15 mouse cellular contexts compared by ENCODE assay signal in the genomic region with DNA sequence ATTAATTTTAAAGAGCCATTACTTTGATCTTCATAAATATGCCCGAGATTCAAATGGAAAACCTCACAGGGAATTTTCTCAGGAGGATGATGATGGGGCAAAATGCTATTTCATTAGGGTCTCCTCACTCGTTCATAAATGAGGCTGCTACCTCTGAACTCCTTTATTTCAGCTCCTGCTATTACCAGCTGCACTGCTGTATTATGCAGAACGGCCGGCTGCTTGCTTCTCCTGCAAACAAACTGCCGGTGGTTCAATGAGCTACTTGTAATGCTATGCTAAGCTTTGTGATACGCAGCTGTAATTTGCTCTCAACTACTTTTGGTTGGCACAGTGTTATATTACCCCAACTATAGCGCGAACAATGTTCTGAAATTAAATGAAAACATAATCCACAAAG.
DNase-seq lines count a peak whose midpoint lies in the region; ATAC-seq lines count a peak whose summit lies in the region.
"Had no signal": no experiment of that assay in that cellular context is flagged by ENCODE, and none has a peak within 500 bp of the region (broad histone marks: within the 10 kb centered on the region; RNA-seq: fewer than 3 reads in every experiment).

No protein-coding gene starts in this region.

- WGBS in forebrain, embryonic 13.5 days: 5% methylated on average over 8 of the region's 8 CpGs
- WGBS in midbrain, embryonic 12.5 days: 32% methylated on average over 8 of the region's 8 CpGs

- H3K9me3 ChIP-seq in forebrain, embryonic 13.5 days (replicated peaks): no peaks in the 10 kb centered on the region
- no peaks in the 10 kb centered on the region for H3K9me3 ChIP-seq in midbrain, embryonic 12.5 days
- H3K9me3 ChIP-seq: stomach, embryonic 15.5 days had no signal

- peak overlapping the region; percentile 43 for H3K4me2 ChIP-seq in forebrain, embryonic 13.5 days
- peak overlapping the region; percentile 34 for H3K4me2 ChIP-seq in midbrain, embryonic 12.5 days (replicated peaks)
- H3K4me2 ChIP-seq: stomach, embryonic 15.5 days had no signal

- peak; percentile 91 for ATAC-seq in forebrain, embryonic 13.5 days
- peak; percentile 89 for ATAC-seq in midbrain, embryonic 12.5 days (ENCODE audit: low FRiP score, low read depth)
- ATAC-seq in cerebellum, adult (ENCODE audit: insufficient number of reproducible peaks, low FRiP score, low TSS enrichment): no peak
- ATAC-seq: inflammation-experienced regulatory T-cells, adult 6 months had no signal

- H3K4me1 ChIP-seq in forebrain, embryonic 13.5 days: peaks cover 22% of the 10 kb centered on the region
- H3K4me1 ChIP-seq in midbrain, embryonic 12.5 days: peaks cover 14% of the 10 kb centered on the region
- H3K4me1 ChIP-seq: stomach, embryonic 15.5 days had no signal

- no peaks in the 10 kb centered on the region for H3K27me3 ChIP-seq in forebrain, embryonic 13.5 days
- no peaks in the 10 kb centered on the region for H3K27me3 ChIP-seq in midbrain, embryonic 12.5 days
- H3K27me3 ChIP-seq: stomach, embryonic 15.5 days had no signal

- peak overlapping the region; percentile 70 for H3K27ac ChIP-seq in forebrain, embryonic 13.5 days
- peak overlapping the region; percentile 40; the same call in 1 of the 2 replicates for H3K27ac ChIP-seq in midbrain, embryonic 12.5 days (replicated peaks)
- H3K27ac ChIP-seq: stomach, embryonic 15.5 days had no signal

- H3K4me3 ChIP-seq in forebrain, embryonic 13.5 days: no peak overlapping the region
- H3K4me3 ChIP-seq in midbrain, embryonic 12.5 days: no peak overlapping the region
- H3K4me3 ChIP-seq: stomach, embryonic 15.5 days had no signal

- peak; percentile 25 to 26 for DNase-seq in right cerebral cortex, postnatal 10 days (ENCODE audit: low spot score in 2 of 2)
- no peak for DNase-seq in right cerebral cortex, adult 2 months (ENCODE audit: low spot score in 2 of 2)
- no peak for DNase-seq in left cerebral cortex, adult 18-20 months (ENCODE audit: low spot score in 2 of 2)
- no peak for DNase-seq in adrenal gland, postnatal 14 days
- DNase-seq: cerebellum, adult 9-11 months; gastrocnemius, postnatal 10 days; kidney, postnatal 25 days; lung, adult 2 months; right cerebral cortex, postnatal 25 days; thymus, postnatal 36 days had no signal

- H3K9ac ChIP-seq in forebrain, embryonic 13.5 days: no peak overlapping the region
- H3K9ac ChIP-seq in midbrain, embryonic 12.5 days (replicated peaks): no peak overlapping the region
- H3K9ac ChIP-seq: stomach, embryonic 15.5 days had no signal

- no peaks in the 10 kb centered on the region for H3K36me3 ChIP-seq in forebrain, embryonic 13.5 days (ENCODE audit: poor library complexity, severe bottlenecking)
- H3K36me3 ChIP-seq in midbrain, embryonic 12.5 days: no peaks in the 10 kb centered on the region
- H3K36me3 ChIP-seq: stomach, embryonic 15.5 days had no signal

Comparison
In these comparisons a context has a peak if more than half of its experiments do, and no peak if none do; other contexts are left out.
1. DNase-seq: peak in right cerebral cortex, postnatal 10 days (2 of 2); none in right cerebral cortex, adult 2 months (0 of 2), left cerebral cortex, adult 18-20 months (0 of 2) and adrenal gland, postnatal 14 days (single experiment).